Mouse (Mus musculus) liver, adult 2 months (tissue): Measurements from ENCODE around the gene Itga3. TPM values are rescaled to one million over a fixed set of nuclear protein-coding genes. Genes with fewer than 3 reads are reported as not detected.

Experiments used
- DNase-seq: peaks from one replicate; pipeline ENCODE4 v3.0.0-alpha.2; 2011; ENCODE audit warnings: low read depth, low spot score; ENCODE audit errors: extremely low read depth
- H3K27ac ChIP-seq: fragments of 200-500 bp; replicated peaks from 2 replicates; pipeline ENCODE4 v1.5.1; 2012; ENCODE audit warnings: low read depth, mild to moderate bottlenecking, control low read depth, inconsistent platforms, low read length; ENCODE audit not compliant: insufficient read depth
- H3K27me3 ChIP-seq: fragments of 200-500 bp; 2 replicates; pipeline ENCODE4 v1.6.1; 2012; ENCODE audit warnings: mild to moderate bottlenecking, moderate library complexity, low read length, inconsistent platforms; ENCODE audit not compliant: control insufficient read depth, insufficient read depth
- H3K36me3 ChIP-seq: fragments of 200-500 bp; 2 replicates; pipeline ENCODE4 v1.6.1; 2012; ENCODE audit warnings: low read length, inconsistent platforms; ENCODE audit not compliant: control insufficient read depth, insufficient read depth
- H3K4me1 ChIP-seq: fragments of 200-500 bp; 2 replicates; pipeline ENCODE4 v1.6.1; 2011; ENCODE audit warnings: low read length; ENCODE audit not compliant: control insufficient read depth, insufficient read depth
- H3K4me3 ChIP-seq: fragments of 200-500 bp; 2 replicates; pipeline ENCODE4 v1.5.1; 2011; ENCODE audit warnings: low read depth, mild to moderate bottlenecking, control low read depth, low read length, moderate library complexity; ENCODE audit not compliant: insufficient read depth
- H3K79me2 ChIP-seq: fragments of 200-500 bp; 2 replicates; pipeline ENCODE4 v1.6.1; 2012; ENCODE audit warnings: inconsistent platforms, mild to moderate bottlenecking, low read length, moderate library complexity; ENCODE audit not compliant: control insufficient read depth, insufficient read depth
- H3K9ac ChIP-seq: fragments of 200-500 bp; 2 replicates; pipeline ENCODE4 v1.6.1; 2012; ENCODE audit warnings: low read depth, mild to moderate bottlenecking, control low read depth, inconsistent platforms, low read length
- CTCF ChIP-seq: fragments of 200-500 bp; IDR thresholded peaks from 2 replicates; pipeline ENCODE4 v1.5.1; 2011; ENCODE audit warnings: low read depth, low read length, control low read depth
- POLR2A ChIP-seq: fragments of 200-500 bp; IDR thresholded peaks from 2 replicates; pipeline ENCODE4 v1.6.1; 2011; ENCODE audit warnings: low read length, control low read depth; ENCODE audit not compliant: insufficient read depth; ENCODE audit errors: extremely low read depth
- WGBS: fragments of 180-500 bp; shearing (Covaris S2); methylation state at CpG from one replicate; pipeline ENCODE4 v1.1.7; 2018; 5-methylcytosine and 5-hydroxymethylcytosine counted together
- polyA plus RNA-seq: library from polyadenylated mRNA; depleted of rRNA; stranded (reverse); fragments of >200 nt; gene quantifications from 2 replicates; pipeline ENCODE4 v1.2.3, GENCODE M21; 2012
- total RNA-seq: library from RNA; depleted of rRNA; stranded (reverse); fragments of >200 nt; gene quantifications from 2 replicates; pipeline ENCODE4 v1.2.3, GENCODE M21; 2014

The Itga3 gene
- total and polyA plus RNA-seq, 2 experiments: 2.6 to 5.7 TPM

DNA sequence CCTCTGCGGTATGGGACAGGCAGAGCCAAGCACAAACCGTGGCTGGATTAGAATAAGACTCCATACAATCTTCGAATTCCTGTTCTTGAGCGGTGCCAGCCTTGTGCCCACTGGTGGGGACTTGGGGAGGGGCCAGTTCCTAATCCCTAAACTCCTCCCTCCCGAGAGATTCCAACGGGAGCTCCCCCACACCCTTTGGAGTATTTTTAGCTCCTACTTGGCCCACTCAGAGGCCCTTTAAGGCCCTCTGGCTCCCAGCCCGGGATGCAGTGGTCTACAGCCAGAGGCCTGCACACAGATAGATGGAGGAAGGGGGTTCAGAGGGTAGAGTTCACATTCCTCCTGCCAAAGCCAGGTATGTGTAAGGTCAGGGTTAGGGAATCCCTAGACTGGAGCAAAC, 5.3 kb downstream of the Itga3 start:
- TF ChIP-seq CTCF: no peak
- no peak for TF ChIP-seq POLR2A
- no peak for DNase-seq
- H3K9ac ChIP-seq: no peak overlapping the region
- H3K4me1 ChIP-seq: peaks cover 2% of the 10 kb centered on the region; the same call in 1 of the 2 replicates
- H3K36me3 ChIP-seq: no peaks in the 10 kb centered on the region
- no peaks in the 10 kb centered on the region for H3K79me2 ChIP-seq
- H3K4me3 ChIP-seq: no peak overlapping the region
- H3K27me3 ChIP-seq: no peaks in the 10 kb centered on the region
- 69% methylated on average over 7 of the region's 7 CpGs for WGBS
- H3K27ac ChIP-seq: no peak overlapping the region

DNA sequence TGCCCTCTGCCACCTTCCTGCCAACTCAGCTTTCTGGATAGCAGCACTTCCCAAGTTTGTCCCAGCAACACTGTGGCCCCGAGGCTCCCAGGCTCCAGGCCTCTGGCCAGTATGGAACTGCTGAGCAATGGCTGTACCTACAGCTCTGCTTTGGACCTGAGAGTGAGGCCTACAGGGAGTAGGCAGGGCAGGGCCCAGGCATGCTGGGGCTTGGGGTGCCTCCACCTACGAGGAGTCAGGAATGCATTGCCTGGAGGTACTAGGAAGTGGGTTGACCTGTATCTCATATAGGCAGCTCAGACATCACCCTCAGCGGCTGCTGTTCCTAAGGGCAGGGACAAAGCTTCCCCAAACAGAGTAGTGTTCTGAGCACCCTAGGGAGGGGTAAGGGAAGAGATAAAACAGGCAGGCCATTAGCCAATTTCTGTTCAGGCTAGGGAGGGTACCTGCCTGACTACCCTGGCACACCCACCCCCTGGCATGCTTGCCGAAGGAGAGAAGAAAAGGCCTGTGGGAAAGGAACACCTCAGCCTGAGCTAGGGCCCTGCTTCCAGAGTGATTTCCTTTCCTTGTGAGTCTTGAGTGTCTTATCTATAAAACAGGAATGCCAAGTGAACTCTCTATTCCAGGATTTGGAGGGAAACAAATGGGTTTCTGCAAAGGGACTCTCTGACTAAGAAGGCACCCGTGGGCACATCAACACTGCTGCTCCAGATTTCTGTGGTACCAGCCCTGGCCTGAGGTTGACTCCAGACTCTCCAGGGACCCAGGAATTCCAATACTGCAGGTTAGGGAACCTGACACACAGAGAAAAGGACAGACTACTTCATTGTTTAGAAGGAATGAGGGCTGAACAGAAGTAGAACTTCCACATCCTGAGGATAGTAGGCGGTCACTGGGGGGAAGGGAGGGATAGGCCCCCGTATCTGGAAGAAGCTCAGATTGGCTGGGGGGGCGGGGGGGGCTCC, 6.2 kb downstream of the Itga3 start:
- Histone ChIP-seq H3K4me3 (no peak overlapping the region), H3K4me1 (peaks cover under 1% of the 10 kb centered on the region; the same call in 1 of the 2 replicates), H3K9ac (peak overlapping the region; percentile 12; the same call in 1 of the 2 replicates), H3K79me2 (no peaks in the 10 kb centered on the region), H3K27me3 (no peaks in the 10 kb centered on the region), H3K36me3 (no peaks in the 10 kb centered on the region), H3K27ac (no peak overlapping the region)
- WGBS: 83% methylated on average over 8 of the region's 8 CpGs
- DNase-seq: no peak
- TF ChIP-seq POLR2A (no peak), CTCF (no peak)

DNA sequence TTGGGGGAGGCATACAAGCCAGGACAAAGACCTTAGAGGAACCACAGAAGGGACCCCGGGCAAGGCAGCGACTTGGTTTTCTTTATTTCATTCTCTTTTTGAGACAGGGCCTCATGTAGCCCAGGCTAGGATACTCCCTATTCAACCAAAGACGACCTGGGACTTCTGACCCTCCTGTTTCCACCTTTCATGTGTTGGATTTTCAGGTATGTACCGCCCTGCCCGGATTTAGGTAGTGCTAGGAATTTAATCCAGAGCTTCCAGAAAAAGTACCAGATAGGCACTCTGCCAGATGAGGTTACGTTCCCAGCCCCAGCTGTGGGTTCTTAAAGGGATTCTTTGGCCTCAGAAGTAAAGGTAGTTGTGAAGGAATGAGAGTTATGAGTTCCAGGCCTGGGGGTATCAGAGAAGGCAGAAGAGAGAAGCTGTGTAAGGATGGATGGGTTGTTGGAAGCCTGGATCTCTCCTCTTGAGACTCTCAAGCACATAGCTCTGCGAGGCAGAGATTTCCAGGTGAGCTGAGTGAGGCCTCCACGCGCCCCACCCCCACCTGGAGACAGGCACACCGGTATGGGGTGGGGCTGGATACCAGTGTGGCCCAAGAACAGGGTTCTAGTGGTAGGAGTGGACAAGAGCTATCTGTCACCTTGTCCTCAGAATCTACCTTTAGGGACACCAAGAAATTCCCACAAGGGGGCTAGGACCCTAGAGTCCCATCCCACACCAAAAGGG, 7.2 kb downstream of the Itga3 start:
- no peak for TF ChIP-seq POLR2A
- TF ChIP-seq CTCF: no peak
- 88% methylated on average over 10 of the region's 10 CpGs for WGBS

DNA sequence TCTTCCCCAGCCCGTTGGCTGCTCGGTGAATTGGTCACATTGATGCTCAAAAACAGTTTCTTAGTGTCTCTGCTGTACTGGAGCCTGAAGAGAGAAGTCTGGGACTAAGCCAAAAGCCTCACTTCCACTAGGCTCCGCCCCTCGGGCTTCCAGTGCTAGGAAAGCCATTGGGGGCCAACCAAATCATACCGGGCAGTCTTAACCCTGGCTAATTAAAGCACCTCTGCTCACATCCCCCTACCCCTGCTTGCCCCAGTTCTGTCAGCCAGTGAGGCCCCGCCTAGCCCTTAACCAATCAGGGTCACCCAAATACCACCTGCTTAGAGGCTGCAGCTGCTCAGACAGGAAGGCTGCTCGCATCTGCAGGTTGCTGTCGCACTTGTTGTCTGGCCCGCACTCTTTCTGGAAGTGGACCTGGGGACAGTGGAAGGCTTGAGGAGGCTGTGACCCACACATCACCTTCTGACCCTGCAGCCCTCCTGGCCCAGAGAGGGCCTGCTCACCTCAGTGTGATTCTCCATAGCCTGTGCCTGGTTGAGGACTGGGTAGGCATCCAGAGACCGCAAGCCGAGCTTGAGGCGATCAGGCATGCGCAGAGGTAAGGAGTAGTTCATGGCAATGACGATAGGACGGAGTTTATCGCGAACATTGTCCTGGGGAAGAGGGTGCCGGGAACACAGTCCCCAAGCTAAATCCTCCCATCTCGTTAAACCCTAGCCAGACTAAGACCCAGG, 19.7 kb downstream of the Itga3 start:
- no peaks in the 10 kb centered on the region for H3K79me2 ChIP-seq
- WGBS: 86% methylated on average over 19 of the region's 19 CpGs
- H3K9ac ChIP-seq: no peak overlapping the region
- no peak overlapping the region for H3K27ac ChIP-seq
- TF ChIP-seq POLR2A (no peak), CTCF (no peak)
- no peaks in the 10 kb centered on the region for H3K27me3 ChIP-seq
- H3K36me3 ChIP-seq: no peaks in the 10 kb centered on the region; the same call in 1 of the 2 replicates
- no peak for DNase-seq
- no peak overlapping the region for H3K4me3 ChIP-seq
- H3K4me1 ChIP-seq: no peaks in the 10 kb centered on the region

More for the DNA sequence above, 7.2 kb downstream of the Itga3 start:
- H3K4me1 ChIP-seq: no peaks in the 10 kb centered on the region; the same call in 1 of the 2 replicates
- H3K4me3 ChIP-seq: no peak overlapping the region
- H3K27me3 ChIP-seq: no peaks in the 10 kb centered on the region
- H3K79me2 ChIP-seq: no peaks in the 10 kb centered on the region
- H3K27ac ChIP-seq: no peak overlapping the region
- H3K36me3 ChIP-seq: no peaks in the 10 kb centered on the region
- no peak overlapping the region for H3K9ac ChIP-seq
- DNase-seq: no peak

GRCm38 (mm10) chr11:95053062-95053461, 23.5 kb downstream of the Itga3 start:
- H3K36me3 ChIP-seq: no peaks in the 10 kb centered on the region
- H3K27me3 ChIP-seq: no peaks in the 10 kb centered on the region
- H3K27ac ChIP-seq: no peak overlapping the region
- no peaks in the 10 kb centered on the region for H3K79me2 ChIP-seq
- no peak for TF ChIP-seq CTCF
- TF ChIP-seq POLR2A: no peak
- no peak for DNase-seq
- 90% methylated on average over 9 of the region's 9 CpGs for WGBS
- H3K4me1 ChIP-seq: no peaks in the 10 kb centered on the region
- H3K9ac ChIP-seq: no peak overlapping the region
- no peak overlapping the region for H3K4me3 ChIP-seq
